Mouse (Mus musculus): Measurements from ENCODE around the gene Lingo3. TPM values are rescaled to one million over a fixed set of nuclear protein-coding genes. Genes with fewer than 3 reads are reported as not detected.
A peak's percentile ranks its signal among the peaks of the same experiment; 100 is the strongest.
"Not testable (repeated sequence)": the region's sequence is repeated elsewhere in the genome, so short reads cannot be mapped to it uniquely, and the experiment has no call there.

Lingo3 gene
- total RNA-seq, 2 experiments from 2014 or later, result 38.5 to 46.7 TPM

DNA sequence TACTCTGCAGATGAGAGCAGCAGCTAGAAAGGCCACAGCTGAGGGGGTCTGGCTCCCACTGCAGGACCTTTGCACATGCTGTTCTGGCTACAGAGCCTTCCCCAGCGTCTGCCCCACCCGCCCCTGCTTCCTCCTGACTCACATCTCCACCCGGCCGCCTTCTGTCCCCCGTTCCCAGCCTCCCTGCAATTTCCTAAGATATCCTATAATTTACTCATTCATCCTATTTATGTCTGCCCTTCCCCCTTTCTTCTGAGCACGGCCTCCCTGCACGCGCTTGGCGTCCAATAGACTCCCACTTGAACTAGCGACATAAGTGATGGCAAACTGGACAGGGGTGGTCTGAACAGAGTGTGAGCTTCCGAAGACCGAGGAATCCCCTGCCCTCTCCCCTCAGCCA is 1.9 kb upstream of the Lingo3 start:
- intact Hi-C loops (cut with DNase I), result no loop called here
- DNase-seq (ENCODE audit: low spot score in 2 of 2), result peak; percentile 56 to 59

DNA sequence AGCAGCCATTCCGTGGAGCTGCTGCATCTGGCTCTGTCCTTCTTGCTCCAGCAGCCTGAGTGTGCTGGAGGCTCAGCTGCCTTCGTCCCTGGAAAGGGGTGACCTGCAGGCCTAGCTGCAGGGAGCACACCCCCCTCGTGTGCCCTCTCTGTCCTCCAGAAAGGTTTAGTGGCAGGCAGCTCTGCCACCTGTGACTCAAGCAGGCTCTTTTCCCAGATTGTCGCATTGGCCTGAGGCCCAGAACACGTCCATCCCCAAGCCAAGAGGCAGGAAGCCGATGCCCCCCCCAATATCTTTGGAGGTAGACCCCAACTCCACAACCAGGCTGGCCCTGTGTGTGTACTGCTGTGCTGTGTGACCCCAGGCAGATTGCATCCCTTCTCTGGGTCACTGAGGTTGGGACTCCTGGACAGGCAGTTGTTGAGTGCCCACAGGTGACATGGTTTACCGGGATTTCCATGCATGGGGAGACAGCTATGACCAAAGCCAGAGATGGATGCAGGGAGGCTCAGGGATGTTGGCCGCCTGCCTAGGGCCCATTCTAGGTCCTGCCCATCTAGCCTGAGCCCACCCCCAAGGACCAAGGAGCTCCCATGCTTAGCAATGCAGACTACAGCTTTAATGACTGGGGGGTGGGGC is 1.3 kb upstream of the Lingo3 start:
- intact Hi-C loops (cut with DNase I), result no loop called here
- DNase-seq (ENCODE audit: low spot score in 2 of 2), result no peak

DNA sequence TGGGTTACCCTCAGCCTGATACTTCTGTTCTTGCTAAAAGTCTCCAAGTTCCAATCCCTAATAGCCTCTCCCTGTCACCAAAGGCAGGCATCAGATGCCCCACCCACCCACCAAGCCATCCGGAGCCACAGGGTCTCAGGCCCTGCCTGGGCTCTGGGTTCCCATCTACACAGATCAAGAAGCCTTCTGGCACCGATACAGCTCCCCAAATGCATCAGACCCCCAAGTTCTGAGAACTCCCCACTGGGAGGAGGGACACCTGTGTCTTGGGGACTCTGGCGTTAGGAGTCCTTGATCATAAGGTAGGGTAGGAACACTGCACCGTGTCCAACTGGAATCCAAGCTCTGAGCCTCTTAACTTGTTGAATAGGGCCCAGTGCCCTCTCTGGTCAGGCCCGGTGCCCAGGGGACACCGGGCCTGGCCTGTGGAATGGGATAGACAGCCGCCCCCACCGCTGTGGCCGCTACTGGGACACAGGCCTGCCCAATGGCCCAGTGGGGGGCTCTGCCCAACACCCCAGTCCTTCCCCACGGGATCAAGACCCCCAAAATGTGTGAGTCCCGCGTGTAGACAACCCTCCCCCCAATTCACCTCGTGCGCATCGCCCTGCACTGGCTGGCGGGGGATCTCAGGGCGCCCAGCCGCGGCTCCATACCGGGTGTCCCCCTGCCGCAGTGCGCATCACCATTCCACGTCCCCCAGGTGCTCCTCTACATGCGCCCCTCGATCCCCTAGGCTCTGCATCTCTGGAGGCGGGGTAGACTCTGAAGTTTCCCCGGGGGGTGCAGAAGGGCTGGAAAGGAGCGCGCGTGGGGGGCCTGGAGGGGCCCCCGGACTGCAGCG is 530 bp downstream of the Lingo3 start:
- no peak for DNase-seq (ENCODE audit: low spot score in 2 of 2)
- intact Hi-C loops (cut with DNase I), result no loop called here

DNA sequence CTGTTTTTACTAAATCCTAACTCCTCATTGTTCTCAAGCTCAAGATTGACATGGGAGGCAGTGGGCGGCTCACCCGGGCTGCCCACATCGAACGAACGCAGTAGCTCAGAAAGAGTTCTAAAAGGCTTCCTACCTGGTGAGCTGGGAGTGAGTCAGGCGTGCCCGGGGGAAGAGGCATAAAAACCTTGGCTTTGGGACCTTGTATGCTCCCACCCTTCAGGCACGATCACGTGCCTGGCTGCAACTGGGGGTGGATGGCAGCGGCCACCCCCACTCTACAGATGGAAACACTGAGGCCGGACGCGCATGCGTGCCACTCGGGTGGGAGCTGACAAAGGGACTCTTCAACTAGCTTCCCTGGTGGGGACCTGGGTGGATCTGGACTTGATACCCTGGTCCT is 1.5 kb downstream of the Lingo3 start:
- intact Hi-C loops (cut with DNase I), result no loop called here
- peak; percentile 46 to 53 for DNase-seq (ENCODE audit: low spot score in 2 of 2)

DNA sequence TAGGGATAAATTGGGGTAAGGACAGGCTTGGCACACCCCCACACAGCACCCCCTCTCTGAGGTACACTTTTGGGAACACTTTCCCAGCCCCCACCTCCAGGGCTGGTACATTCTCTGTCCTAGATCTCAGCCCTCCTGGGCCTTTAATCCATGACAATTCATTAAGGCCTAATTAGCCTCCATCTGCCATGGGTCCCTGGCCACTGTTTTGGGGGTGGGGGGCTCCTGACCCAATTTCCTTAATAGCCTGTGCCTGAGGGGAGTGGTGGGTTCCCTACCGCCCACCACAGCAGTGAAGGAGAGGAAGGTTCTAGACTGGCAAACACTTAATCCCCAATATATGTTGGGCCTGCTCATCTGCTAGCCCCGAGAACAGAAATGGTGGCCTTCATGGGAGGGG is 2.2 kb downstream of the Lingo3 start:
- intact Hi-C loops (cut with DNase I), result no loop called here
- DNase-seq (ENCODE audit: low spot score in 2 of 2), result no peak

DNA sequence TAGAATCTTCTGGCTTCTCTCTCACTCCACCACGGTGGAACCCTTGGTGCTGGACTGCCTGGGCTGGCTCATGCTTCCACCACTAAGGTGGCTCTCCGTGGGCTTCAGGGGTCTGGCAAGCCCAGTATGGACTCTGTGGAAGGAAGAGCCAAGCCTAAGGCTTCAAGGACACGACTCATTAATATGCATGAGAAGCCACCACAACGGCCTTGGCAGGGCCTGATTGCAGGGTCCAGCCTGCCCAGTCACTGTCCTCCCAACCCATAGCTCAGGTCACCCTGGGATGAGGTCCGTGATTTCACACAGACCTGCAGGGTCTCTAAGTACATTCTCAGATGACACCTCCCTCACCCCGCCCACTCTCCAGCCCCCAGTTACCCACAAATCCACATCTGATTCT is 4.0 kb downstream of the Lingo3 start:
- DNase-seq (ENCODE audit: low spot score in 2 of 2), result no peak
- intact Hi-C loops (cut with DNase I), result no loop called here

DNA sequence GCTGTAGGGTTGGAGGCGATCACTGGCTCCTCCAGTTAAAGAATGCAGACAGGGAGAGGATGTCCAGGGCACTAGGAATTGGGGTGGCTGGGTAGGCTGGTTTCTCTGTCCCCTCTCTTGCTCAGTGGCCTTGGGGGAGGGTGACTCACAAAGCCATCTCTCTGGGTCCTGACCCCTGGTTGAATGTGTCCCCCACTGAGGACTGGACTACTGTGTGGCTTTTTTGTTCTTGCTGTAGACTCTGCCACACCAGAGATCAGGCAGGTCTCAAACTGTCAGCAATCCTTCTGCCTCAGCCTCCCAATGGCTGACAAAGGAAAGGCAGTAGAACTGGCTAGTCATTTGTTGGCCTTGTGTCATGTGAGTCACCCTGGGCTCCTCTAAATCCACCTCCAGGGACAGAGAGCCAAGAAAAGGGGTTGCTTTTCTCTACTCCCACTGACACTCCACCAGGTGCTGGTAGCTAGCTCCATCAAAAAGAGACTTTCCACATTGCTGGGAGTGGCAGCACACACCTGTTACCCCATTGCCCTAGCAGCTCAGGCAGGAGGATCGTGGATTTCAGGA is 5.4 kb downstream of the Lingo3 start:
- intact Hi-C loops (cut with DNase I), result no loop called here
- no peak for DNase-seq (ENCODE audit: low spot score in 2 of 2)

DNA sequence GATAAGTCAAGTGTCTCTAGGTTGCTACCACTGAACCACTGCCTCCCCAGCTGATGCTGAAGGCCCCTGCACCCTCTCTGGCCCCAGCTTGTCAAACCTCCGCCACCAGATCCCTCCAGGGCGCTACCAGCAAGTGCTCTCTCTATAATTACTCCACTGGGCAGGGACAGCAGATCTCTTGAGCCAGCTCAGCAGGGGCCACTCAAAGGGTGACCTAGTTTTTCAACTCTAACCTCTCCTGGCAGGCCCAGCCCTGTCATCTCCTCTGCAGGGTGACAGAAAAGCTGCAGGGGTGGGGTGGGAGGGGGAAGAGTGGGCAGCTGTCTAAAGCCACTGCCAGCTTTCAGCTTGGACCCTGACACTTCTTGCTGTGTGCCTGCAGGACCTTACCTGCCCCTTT is 6.0 kb downstream of the Lingo3 start:
- DNase-seq (ENCODE audit: low spot score in 2 of 2), result no peak
- intact Hi-C loops (cut with DNase I), result no loop called here

DNA sequence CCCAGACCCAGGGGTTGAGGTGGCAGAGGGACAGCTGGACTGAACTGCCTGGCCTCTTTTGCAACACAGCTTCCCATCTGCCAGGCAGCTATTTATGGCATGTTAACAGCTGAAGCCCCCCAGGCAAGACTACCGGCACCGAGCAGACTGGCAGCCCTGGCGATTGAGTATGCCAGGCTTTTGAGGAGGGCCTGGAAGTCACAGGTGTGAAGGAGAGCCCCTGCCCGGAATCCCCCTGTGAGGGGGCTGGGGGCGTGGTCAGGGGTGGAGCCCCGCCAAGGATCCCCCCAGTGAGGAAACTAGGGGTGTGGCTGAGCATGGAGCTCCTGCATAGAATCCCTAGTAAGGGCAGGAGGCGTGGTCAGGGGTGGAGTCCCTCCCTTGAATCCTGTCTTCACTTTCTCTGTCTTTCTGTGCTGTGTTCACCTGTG is 6.9 kb downstream of the Lingo3 start:
- intact Hi-C loops (cut with DNase I), result no loop called here
- no peak for DNase-seq (ENCODE audit: low spot score in 2 of 2)

DNA sequence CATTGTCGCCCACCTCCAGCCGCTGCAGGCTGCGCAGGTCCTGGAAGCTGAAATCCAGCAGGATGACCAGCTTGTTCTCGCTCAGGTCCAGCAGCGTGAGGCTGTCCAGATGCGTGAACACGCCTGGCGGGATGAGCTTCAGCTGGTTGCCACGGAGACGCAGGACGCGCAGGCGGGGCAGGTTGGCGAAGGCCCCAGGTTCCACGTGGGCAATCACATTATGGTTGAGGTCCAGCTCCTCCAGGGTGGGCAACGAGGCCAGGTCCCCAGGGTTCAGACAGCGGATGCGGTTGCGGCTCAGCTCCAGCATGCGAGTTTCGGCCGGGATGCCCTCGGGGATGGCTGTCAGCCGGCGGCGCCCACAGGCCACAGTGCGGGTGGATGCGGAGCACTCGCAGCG is 8.2 kb downstream of the Lingo3 start:
- intact Hi-C loops (cut with DNase I), result no loop called here
- DNase-seq (ENCODE audit: low spot score in 2 of 2), result no peak

DNA sequence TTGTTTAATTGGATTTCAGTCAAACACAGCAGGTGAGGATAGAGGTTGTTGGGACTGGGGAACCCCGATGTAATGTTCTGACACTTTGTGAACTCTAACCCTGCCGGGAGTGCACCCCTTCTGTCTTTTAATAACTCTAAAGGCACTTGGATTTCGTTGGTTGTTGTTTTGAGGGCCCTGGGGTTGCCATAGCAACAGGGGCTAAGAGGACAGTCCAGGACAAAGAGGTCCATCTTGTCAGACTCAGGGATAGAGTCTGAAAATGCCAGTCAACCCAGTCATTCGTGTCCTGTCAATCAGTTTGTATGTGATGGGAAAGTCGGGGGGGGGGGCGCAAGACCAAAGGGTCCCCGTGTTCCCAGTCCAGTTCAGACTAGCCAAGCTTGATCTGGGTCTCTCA is 11.0 kb downstream of the Lingo3 start:
- intact Hi-C loops (cut with DNase I), result no loop called here
- DNase-seq (ENCODE audit: low spot score in 2 of 2), result no peak

DNA sequence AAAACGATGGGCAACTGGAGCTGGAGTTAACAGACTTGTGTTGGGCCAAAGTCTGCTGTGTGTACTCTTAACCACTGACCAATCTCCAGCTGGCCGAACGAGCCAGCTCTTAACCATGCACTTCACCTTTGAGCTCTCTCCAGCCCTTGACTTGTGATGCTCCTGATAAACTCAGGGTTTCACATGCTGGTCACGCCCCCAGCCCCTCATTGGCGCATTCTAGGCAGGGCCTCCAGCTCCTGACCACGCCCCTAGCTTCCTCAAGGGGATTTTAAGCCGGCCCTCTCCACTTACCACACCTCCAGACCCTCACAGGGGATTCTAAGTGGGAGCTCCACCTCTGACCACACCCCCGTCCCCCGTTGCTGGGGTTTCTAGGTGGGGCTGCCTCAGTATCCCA is 12.7 kb downstream of the Lingo3 start:
- DNase-seq (ENCODE audit: low spot score in 2 of 2), result no peak
- intact Hi-C loops (cut with DNase I), result no loop called here

DNA sequence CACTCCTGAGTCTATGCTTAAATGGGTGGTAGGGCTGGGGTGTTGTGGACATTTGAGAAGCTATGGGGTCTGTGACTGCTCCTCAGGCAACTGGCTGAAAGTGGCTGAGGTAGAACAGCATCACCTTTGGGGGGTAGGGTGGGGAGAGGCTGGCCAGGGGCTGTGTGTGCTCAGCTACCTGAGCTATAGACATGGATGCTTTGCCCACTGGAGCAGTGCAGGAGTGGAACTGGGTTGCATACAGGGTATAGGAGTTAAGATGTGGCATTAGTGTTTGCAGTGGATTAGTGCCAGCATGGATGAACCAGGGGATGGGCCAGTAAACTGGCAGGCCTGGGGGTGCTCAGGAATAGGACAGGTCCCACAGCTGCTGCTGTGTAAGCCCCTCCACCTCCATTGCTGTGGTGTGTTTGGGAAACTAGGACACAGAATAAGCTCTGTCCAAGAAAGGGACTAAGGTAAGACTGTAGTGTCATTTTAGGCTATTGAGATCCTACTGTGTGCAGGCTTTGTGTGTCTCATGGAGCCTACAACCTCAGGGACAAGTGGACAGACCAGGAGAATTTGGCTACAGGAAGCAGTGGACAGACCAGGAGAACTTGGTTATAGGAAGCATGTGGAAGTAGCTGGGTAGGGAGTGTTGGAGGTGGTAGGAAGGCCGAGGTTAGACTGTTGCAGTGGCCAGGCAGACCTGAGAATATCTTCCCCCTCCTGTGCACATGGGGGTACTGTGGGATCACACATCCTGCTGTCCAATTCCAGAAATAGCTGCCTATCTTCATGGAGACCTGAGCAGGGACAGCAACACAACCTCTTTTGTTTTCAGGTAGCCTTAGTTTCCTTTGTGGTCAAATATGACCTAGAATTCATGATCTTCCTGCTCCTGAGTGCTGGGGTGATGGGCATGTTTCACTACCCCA is 14.2 kb downstream of the Lingo3 start:
- intact Hi-C loops (cut with DNase I), result loop anchor here (10.0 kb wide), 1 partner anchor 165 kb away; no protein-coding TSS in a partner anchor
- no peak for DNase-seq (ENCODE audit: low spot score in 2 of 2)

DNA sequence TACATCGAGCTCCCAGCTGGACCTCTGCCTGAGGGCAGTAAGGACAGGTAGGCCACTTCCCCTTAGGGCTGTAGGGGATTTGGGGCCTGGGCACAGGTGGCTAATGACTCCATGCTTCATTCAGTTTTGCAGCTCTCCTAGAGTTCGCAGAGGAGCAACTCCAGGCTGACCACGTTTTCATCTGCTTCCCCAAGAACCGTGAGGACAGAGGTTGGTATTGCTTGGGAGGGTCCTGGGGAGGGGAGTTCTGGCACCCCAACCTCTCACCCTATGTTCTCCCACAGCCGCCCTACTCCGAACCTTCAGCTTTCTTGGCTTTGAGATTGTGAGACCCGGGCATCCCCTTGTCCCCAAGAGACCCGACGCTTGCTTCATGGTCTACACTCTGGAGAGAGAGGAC is 15.3 kb downstream of the Lingo3 start:
- DNase-seq (ENCODE audit: low spot score in 2 of 2), result not testable (repeated sequence)
- intact Hi-C loops (cut with DNase I), result loop anchor here (10.0 kb wide), 1 partner anchor 166 kb away; no protein-coding TSS in a partner anchor

DNA sequence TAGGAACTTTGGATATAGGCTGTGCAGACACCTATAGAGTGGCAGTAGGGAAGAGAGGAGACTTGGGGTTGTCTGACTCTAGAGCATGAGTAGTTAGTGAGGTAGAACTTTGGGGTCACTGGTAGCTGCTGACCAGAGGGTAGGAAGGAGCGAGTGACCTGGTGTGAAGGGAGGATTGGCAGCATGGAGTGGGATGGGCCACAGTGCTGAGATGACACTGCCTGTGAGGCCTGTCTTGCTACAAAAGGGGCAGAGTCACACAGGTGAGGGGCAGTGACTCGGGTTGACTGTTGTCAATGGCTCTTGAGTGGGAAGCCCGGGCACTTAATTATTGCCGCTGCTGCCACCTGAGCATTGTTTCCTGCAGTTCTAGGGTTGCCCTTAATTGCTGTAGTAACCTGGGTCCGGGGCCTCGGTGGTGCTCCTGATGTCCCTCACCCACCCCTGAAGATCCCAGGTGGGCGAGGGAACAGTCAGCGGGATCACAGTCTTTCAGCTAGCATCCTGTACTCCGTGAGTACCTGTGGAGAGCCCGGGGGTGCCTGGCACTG is 15.9 kb downstream of the Lingo3 start:
- intact Hi-C loops (cut with DNase I), result loop anchor here (10.0 kb wide), 1 partner anchor 167 kb away; no protein-coding TSS in a partner anchor
- DNase-seq (ENCODE audit: low spot score in 2 of 2), result no peak

DNA sequence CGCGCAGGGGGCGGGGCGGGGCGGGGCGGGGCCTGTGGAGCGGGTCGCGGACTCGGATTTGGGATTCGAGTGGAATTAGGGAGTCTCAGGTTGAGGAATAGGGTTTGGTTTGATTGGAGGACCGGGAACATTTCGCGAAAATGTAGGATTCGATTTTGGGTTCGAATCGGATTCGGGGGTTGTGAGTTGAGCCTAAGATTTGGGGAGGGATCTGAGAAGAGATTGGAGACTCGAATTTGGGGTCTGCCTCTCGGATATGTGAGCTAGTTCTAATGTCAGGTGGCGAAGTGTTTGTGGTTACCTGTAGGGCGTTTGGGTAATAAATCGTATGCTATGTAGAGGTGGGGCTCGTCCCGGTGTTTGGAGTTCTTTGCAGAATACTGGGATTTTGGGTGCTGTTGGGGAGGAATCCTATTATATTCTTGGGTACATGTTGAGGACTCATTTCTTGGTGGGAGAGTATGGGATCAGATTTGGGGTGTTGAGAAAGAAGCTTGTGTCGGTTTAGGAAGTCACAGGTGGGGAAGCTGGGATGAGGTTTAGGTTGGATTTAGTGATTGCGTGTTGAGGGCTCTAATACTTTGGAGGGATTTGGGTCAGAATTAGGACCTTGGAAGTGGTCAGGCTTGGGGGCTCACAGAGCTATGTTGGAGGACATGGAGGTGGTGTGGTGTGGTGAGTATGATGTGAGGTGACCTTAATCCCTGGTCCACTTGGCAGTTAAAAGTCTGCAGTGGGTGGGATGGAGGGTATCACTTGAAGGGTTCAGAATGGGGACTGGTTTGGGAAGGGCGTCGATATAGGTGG is 16.6 kb downstream of the Lingo3 start:
- no peak for DNase-seq (ENCODE audit: low spot score in 2 of 2)
- intact Hi-C loops (cut with DNase I), result loop anchor here (10.0 kb wide), 1 partner anchor 168 kb away; no protein-coding TSS in a partner anchor

DNA sequence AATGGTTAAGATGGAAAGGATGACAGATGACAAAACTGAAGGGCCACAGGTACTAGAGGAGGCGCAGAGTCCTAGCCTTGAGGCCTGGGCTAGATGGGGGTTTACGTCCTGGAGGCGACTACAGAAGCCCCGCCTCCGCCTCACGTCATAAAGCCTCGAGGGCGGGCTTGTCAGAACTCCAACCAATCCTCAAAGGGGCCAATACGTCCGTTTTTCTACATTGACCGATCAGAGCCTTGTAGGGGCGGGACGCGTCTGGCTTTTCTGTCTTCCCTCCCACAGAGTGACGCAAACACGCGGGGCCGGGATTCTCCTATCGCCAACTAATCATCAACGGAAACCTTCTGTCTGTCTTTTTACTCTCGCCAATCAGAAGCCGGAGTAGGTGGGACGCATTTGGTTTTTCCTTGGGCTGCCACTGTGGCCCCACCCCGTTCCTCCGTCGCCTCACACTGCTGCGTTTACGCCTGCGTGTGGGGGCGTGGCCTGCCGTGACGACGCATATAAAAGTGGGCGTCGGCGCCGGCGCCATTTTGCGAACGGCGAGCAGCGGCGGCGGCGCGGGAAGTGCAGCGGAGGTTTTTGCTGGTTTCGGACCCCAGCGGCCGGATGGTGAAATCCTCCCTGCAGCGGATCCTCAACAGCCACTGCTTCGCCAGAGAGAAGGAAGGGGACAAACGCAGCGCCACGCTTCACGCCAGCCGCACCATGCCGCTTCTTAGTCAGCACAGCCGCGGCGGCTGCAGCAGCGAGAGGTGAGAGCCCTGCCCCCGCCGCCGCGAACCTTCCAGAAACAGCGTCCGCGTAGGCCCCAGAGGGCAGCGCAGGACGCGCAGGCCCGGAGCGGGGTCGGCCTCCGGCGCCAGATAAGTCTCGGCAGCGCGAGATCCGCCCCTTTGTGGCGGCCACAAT is 17.4 kb downstream of the Lingo3 start, which contains the start of gene Oaz1:
TSS of gene Oaz1 (plus strand) at position 506 of the 912 bp plus-strand sequence.
- intact Hi-C loops (cut with DNase I), result loop anchor here (10.0 kb wide), 1 partner anchor 168 kb away; no protein-coding TSS in a partner anchor
- DNase-seq (ENCODE audit: low spot score in 2 of 2), result peak; percentile 99
